Mouse (Mus musculus) CH12F3 (cell line): Measurements from ENCODE around the gene Krtap3-2.
"Not testable (repeated sequence)": the region's sequence is repeated elsewhere in the genome, so short reads cannot be mapped to it uniquely, and the experiment has no call there.

Source experiments
- in situ Hi-C: fragments of 300-500 bp; cut with MboI; formaldehyde crosslinking; loops from 2 replicates; pipeline ENCODE4 v1.14.3; 2020; ENCODE audit warnings: low sequenced_read_pairs

Krtap3-2 gene

GRCm38 (mm10) chr11:99556753-99557152, at the start of gene Krtap3-2:
Gene Krtap3-2, minus strand, starts transcription at chr11:99556853.
- in situ Hi-C loops: no loop called here

GRCm38 (mm10) chr11:99603208-99603607, 46.6 kb upstream of the Krtap3-2 start, which contains the start of gene Gm11938:
Gene Gm11938, minus strand, starts transcription at chr11:99603308.
- in situ Hi-C loops: not testable (repeated sequence)

GRCm38 (mm10) chr11:99597742-99598141, 41.1 kb upstream of the Krtap3-2 start, which contains the start of gene Krtap9-3:
Gene Krtap9-3, minus strand, starts transcription at chr11:99598105.
- in situ Hi-C loops: not testable (repeated sequence)

- in situ Hi-C loops: no loop called here
These were observed 34.3 kb upstream of the Krtap3-2 start, which contains the start of gene Krtap1-3 for GRCm38 (mm10) chr11:99590981-99591380. Gene Krtap1-3, minus strand, starts transcription at chr11:99591339.

- in situ Hi-C loops: no loop called here
These were observed 28.4 kb upstream of the Krtap3-2 start for GRCm38 (mm10) chr11:99585096-99585495.

- in situ Hi-C loops: no loop called here
These were observed 26.6 kb upstream of the Krtap3-2 start, which contains the start of gene Krtap1-4 for GRCm38 (mm10) chr11:99583245-99583704. Gene Krtap1-4, minus strand, starts transcription at chr11:99583654.

- in situ Hi-C loops: no loop called here
These were observed 24.9 kb upstream of the Krtap3-2 start for GRCm38 (mm10) chr11:99581564-99581963.

GRCm38 (mm10) chr11:99581051-99581450, 24.4 kb upstream of the Krtap3-2 start:
- in situ Hi-C loops: no loop called here

GRCm38 (mm10) chr11:99580636-99581035, 24.0 kb upstream of the Krtap3-2 start, which contains the start of gene Krtap1-5:
Gene Krtap1-5, minus strand, starts transcription at chr11:99581016.
- in situ Hi-C loops: no loop called here

GRCm38 (mm10) chr11:99574106-99574505, 17.5 kb upstream of the Krtap3-2 start:
- in situ Hi-C loops: no loop called here

- in situ Hi-C loops: no loop called here
These were observed 16.5 kb upstream of the Krtap3-2 start for GRCm38 (mm10) chr11:99573164-99573563.

- in situ Hi-C loops: no loop called here
These were observed 9.9 kb upstream of the Krtap3-2 start, which contains the start of gene Krtap3-1 for GRCm38 (mm10) chr11:99566530-99566929. Gene Krtap3-1, minus strand, starts transcription at chr11:99566630.

GRCm38 (mm10) chr11:99562580-99562979, 5.9 kb upstream of the Krtap3-2 start:
- in situ Hi-C loops: no loop called here

GRCm38 (mm10) chr11:99559366-99559765, 2.7 kb upstream of the Krtap3-2 start, which contains the start of gene Gm11939:
Gene Gm11939, minus strand, starts transcription at chr11:99559466.
- in situ Hi-C loops: no loop called here

GRCm38 (mm10) chr11:99557976-99558745, 1.5 kb upstream of the Krtap3-2 start:
- in situ Hi-C loops: no loop called here

- in situ Hi-C loops: no loop called here
These were observed 458 bp downstream of the Krtap3-2 start for GRCm38 (mm10) chr11:99556195-99556594.

- in situ Hi-C loops: no loop called here
These were observed 5.9 kb downstream of the Krtap3-2 start, which contains the start of gene Krtap3-3 for GRCm38 (mm10) chr11:99550765-99551164. Gene Krtap3-3, minus strand, starts transcription at chr11:99550865.

GRCm38 (mm10) chr11:99547892-99548291, 8.8 kb downstream of the Krtap3-2 start:
- in situ Hi-C loops: no loop called here

- in situ Hi-C loops: no loop called here
These were observed 16.9 kb downstream of the Krtap3-2 start for GRCm38 (mm10) chr11:99539721-99540120.

- in situ Hi-C loops: no loop called here
These were observed 35.3 kb downstream of the Krtap3-2 start, which contains the start of gene Krt39 for GRCm38 (mm10) chr11:99521288-99521860. Gene Krt39, minus strand, starts transcription at chr11:99521338.

- in situ Hi-C loops: no loop called here
These were observed 42.6 kb downstream of the Krtap3-2 start for GRCm38 (mm10) chr11:99514098-99514497.
